Mouse (Mus musculus): ENCODE results near the gene Susd3. TPM values are rescaled to one million over a fixed set of nuclear protein-coding genes. Genes with fewer than 3 reads are reported as not detected.

Susd3 gene
- total RNA-seq (2018; cell fraction: chromatin; rRNA removed): 10 to 100 TPM in 13 of 26 experiments, 1 to 10 TPM in 13; 1.5 to 48.4 (median 10.7) TPM
- total RNA-seq (2018; cell fraction: cytosol; rRNA removed): 10 to 100 TPM; 10.5 to 38.8 (median 20.5) TPM
- 10 to 100 TPM in 15 of 26 experiments, 1 to 10 TPM in 11; 3.7 to 42.9 (median 10.8) TPM for total RNA-seq (2018; cell fraction: nucleus; rRNA removed)
- 17.9 to 41.2 TPM (median 39.0 TPM) in 3 replicates for polyA plus RNA-seq (2018)

DNA sequence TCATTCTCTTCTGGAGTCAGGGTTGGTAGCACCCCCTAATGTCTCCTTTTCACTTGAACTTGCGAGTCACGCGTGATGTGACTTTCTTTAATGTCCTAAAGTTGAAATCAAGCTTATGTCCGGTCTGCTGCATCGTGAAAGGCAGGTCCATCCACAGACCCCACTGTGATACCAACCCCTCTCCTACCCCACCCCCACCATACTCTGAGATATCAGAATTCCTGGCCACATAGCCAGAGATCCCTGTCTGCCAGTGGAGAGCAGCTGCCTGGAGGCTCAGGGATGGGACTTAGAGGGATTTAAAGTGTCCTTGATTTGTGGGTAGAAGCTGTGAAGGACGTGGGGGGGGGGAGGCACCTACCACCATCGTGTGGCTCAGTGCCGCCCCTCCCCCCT, at the start of gene Susd3:
Gene Susd3, minus strand, starts transcription at position 240 of the 396 bp plus-strand sequence.
- peaks cover 44% of the 10 kb centered on the region for H3K79me2 ChIP-seq (ENCODE audit: inconsistent target)
- peak within 1 kb of the TSS; percentile 46 for H3K4me3 ChIP-seq (ENCODE audit: inconsistent target)
- 65% methylated on average over 5 of the region's 8 CpGs for WGBS (ENCODE audit: missing documents)
- no peaks in the 10 kb centered on the region for H3K36me3 ChIP-seq (ENCODE audit: inconsistent target)
- no peak within 1 kb of the TSS for H3K27ac ChIP-seq

GRCm38 (mm10) chr13:49296270-49296669, 47.8 kb upstream of the Susd3 start:
- no peak overlapping the region for H3K27ac ChIP-seq
- H3K79me2 ChIP-seq (ENCODE audit: inconsistent target): peaks cover 93% of the 10 kb centered on the region
- peaks cover 40% of the 10 kb centered on the region; the same call in 1 of the 2 replicates for H3K36me3 ChIP-seq (ENCODE audit: inconsistent target)
- 92% methylated on average over 7 of the region's 7 CpGs for WGBS (ENCODE audit: missing documents)
- no peak overlapping the region for H3K4me3 ChIP-seq (ENCODE audit: inconsistent target)

GRCm38 (mm10) chr13:49294108-49294507, 45.6 kb upstream of the Susd3 start:
- Histone ChIP-seq H3K36me3 (ENCODE audit: inconsistent target) (peaks cover 57% of the 10 kb centered on the region), H3K4me3 (ENCODE audit: inconsistent target) (no peak overlapping the region), H3K79me2 (ENCODE audit: inconsistent target) (peaks cover 92% of the 10 kb centered on the region), H3K27ac (no peak overlapping the region)
- WGBS (ENCODE audit: missing documents): 67% methylated on average over 9 of the region's 9 CpGs

GRCm38 (mm10) chr13:49291949-49292348, 43.4 kb upstream of the Susd3 start:
- Histone ChIP-seq H3K79me2 (ENCODE audit: inconsistent target) (peaks cover 73% of the 10 kb centered on the region), H3K4me3 (ENCODE audit: inconsistent target) (no peak overlapping the region), H3K27ac (no peak overlapping the region), H3K36me3 (ENCODE audit: inconsistent target) (peaks cover 79% of the 10 kb centered on the region)
- WGBS (ENCODE audit: missing documents): 23% methylated on average over 6 of the region's 6 CpGs

DNA sequence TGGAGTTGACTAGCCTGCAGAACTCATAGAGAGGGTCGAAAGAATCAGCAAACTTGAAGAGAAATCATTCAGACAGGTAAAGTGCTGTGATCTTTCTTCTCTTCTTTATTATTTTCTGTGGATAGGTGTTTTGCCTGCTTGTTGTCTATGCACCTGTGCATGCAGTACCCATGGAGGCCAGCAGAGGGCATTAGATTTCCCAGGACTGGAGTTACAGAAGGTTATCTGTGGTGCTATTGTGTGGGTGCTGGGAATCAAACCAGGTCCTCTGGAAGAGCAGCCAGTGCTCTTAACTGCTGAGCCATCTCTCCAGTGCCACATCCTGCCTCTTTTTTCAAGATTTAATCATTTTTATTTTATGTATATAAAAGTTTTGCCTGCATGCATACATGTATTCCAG, 42.9 kb upstream of the Susd3 start:
- WGBS (ENCODE audit: missing documents): 100% methylated on average over 1 of the region's 1 CpGs
- H3K79me2 ChIP-seq (ENCODE audit: inconsistent target): peaks cover 68% of the 10 kb centered on the region
- no peak overlapping the region for H3K4me3 ChIP-seq (ENCODE audit: inconsistent target)
- no peak overlapping the region for H3K27ac ChIP-seq
- H3K36me3 ChIP-seq (ENCODE audit: inconsistent target): peaks cover 80% of the 10 kb centered on the region

DNA sequence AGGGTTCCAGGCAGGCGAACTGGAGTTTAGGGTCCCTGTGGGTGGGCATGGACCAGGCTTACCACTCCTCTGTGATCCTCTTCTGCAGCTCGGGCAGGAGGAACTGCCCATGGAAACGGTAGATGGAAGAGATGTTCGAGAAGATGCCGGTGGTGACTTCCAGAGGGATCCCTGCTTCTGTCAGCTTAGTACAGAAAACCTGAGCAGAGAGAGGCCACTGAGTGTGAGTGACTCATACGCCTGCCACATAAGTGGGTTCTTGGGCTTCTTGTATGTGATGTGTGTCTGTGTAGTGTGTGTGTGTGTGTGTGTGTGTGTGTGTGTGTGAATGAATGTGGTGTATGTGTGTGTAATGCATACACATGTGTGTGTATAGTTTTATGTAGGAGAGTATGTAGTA, 38.7 kb upstream of the Susd3 start:
- 98% methylated on average over 6 of the region's 6 CpGs for WGBS (ENCODE audit: missing documents)
- peaks cover 90% of the 10 kb centered on the region for H3K36me3 ChIP-seq (ENCODE audit: inconsistent target)
- H3K79me2 ChIP-seq (ENCODE audit: inconsistent target): peaks cover 26% of the 10 kb centered on the region
- no peak overlapping the region for H3K4me3 ChIP-seq (ENCODE audit: inconsistent target)
- no peak overlapping the region for H3K27ac ChIP-seq

DNA sequence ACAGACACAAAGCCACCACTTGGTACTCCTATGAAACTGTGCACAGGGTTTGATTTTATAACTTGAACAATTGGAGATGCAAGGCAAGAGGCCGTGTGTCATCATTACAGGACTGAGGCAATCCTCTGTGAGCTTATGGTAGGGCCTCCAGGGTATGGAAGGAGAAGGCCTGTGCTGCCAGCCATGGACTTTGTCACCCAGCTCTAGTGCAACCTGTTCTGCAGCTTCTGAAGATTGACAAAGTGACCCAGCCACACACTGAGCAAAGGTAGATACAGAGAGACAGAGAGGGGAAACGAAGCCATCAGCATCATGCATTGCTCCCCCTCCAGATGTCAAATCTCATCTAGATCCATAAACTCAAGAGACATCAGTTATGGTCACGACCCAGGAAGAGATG, 38.2 kb upstream of the Susd3 start:
- H3K27ac ChIP-seq: no peak overlapping the region
- peaks cover 25% of the 10 kb centered on the region for H3K79me2 ChIP-seq (ENCODE audit: inconsistent target)
- H3K36me3 ChIP-seq (ENCODE audit: inconsistent target): peaks cover 95% of the 10 kb centered on the region
- whole genome bisulfite sequencing (ENCODE audit: missing documents): 98% methylated on average over 3 of the region's 3 CpGs
- H3K4me3 ChIP-seq (ENCODE audit: inconsistent target): no peak overlapping the region

DNA sequence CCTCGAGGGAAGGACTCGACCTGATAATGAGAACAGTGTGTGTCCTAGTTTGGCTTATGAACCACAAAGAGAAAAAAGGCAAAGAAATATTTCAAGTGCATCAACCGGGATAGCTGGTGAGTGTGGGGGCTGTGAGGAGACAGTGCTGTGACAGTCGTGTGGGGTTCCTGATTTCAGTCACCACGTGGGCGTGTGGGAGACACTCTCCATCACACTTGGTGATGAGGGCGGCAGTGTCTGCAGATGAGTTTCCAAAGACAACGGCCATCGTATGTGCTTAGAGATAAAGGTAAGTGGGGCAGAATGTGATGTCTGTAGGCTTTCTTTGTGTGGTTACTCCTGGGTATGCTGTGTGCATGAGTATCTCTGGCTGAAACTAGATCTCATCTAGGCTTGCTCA, 35.2 kb upstream of the Susd3 start:
- Histone ChIP-seq H3K36me3 (ENCODE audit: inconsistent target) (peaks cover 100% of the 10 kb centered on the region), H3K27ac (no peak overlapping the region), H3K79me2 (ENCODE audit: inconsistent target) (no peaks in the 10 kb centered on the region), H3K4me3 (ENCODE audit: inconsistent target) (no peak overlapping the region)
- WGBS (ENCODE audit: missing documents): 90% methylated on average over 9 of the region's 9 CpGs

GRCm38 (mm10) chr13:49282168-49282567, 33.7 kb upstream of the Susd3 start:
- Histone ChIP-seq H3K36me3 (ENCODE audit: inconsistent target) (peaks cover 100% of the 10 kb centered on the region), H3K4me3 (ENCODE audit: inconsistent target) (no peak overlapping the region)
- WGBS (ENCODE audit: missing documents): 94% methylated on average over 2 of the region's 2 CpGs

DNA sequence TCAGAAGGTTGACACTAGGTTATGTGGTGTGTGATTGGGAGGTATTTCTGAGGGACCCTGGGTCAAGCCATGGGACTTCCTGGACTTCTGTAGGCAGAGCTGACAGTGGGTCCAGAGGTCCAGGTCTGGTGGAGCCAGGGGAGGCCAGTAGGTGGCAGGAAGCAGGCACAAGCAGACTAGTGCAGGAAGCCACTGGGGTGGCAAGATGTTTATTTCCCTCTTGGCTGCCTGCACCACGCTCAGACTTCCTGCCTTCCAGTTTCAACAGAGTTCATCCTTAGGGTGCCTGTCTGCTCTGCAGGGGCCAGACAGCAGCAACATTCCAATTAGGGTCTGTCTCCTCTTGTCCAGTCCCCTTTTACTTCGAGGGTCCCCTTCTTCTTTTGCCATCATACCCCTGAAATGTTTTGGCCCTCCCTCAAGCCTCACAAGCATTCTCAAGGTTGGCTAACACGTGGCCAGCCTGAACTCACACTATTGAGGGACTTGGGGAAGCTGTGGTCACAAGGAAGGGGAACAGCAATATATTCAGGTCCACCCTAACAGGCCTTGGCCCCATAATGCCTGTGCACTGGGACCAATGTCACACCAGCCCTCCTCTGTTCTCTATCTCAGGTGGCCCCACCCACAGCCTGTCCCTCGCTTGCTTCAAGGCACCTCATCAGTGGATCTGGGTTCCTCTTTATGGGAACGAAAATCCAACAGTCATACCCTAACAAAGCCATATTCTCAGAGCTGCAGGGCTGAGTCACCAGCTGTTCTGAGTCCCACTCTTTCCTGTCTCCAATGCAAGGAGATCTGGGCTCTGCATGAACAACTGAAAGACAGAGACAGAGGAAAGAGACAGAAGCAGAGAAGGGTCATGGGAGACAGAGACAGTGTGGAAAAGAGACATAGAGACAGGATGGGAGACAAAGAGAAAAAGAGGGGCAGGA, 23.6 kb upstream of the Susd3 start:
- WGBS (ENCODE audit: missing documents): 2% methylated on average over 5 of the region's 5 CpGs
- Histone ChIP-seq H3K36me3 (ENCODE audit: inconsistent target) (peaks cover 47% of the 10 kb centered on the region), H3K27ac (peak overlapping the region; percentile 85), H3K79me2 (ENCODE audit: inconsistent target) (no peaks in the 10 kb centered on the region), H3K4me3 (ENCODE audit: inconsistent target) (no peak overlapping the region)

More at GRCm38 (mm10) chr13:49282168-49282567, 33.7 kb upstream of the Susd3 start:
- H3K79me2 ChIP-seq (ENCODE audit: inconsistent target): no peaks in the 10 kb centered on the region
- no peak overlapping the region for H3K27ac ChIP-seq

GRCm38 (mm10) chr13:49270500-49270899, 22.0 kb upstream of the Susd3 start:
- Histone ChIP-seq H3K27ac (peak overlapping the region; percentile 85; the same call in 1 of the 2 replicates), H3K4me3 (ENCODE audit: inconsistent target) (no peak overlapping the region), H3K36me3 (ENCODE audit: inconsistent target) (peaks cover 47% of the 10 kb centered on the region), H3K79me2 (ENCODE audit: inconsistent target) (no peaks in the 10 kb centered on the region)
- WGBS (ENCODE audit: missing documents): 71% methylated on average over 6 of the region's 8 CpGs

DNA sequence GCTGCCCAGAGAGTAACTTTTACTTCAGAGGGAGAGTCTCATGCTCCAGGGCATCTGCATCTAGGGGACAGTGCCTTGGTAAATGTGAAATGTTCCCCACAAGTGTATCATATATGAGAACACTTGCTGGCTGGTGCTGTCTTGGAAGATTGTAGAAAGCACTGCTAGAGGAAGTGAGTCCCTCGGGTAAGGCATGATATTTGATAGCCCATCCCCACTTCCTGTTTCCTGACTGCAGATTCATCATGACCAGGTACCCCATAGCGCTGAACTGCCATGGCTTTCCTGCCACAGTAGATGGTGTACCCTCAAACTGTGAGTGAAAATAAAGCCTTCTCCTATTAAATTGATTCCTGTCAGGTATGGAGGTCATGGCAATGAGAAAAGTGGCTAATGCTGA, 19.1 kb upstream of the Susd3 start:
- no peaks in the 10 kb centered on the region for H3K79me2 ChIP-seq (ENCODE audit: inconsistent target)
- 8% methylated on average over 2 of the region's 2 CpGs for WGBS (ENCODE audit: missing documents)
- H3K36me3 ChIP-seq (ENCODE audit: inconsistent target): peaks cover 61% of the 10 kb centered on the region
- H3K4me3 ChIP-seq (ENCODE audit: inconsistent target): no peak overlapping the region
- H3K27ac ChIP-seq: no peak overlapping the region

DNA sequence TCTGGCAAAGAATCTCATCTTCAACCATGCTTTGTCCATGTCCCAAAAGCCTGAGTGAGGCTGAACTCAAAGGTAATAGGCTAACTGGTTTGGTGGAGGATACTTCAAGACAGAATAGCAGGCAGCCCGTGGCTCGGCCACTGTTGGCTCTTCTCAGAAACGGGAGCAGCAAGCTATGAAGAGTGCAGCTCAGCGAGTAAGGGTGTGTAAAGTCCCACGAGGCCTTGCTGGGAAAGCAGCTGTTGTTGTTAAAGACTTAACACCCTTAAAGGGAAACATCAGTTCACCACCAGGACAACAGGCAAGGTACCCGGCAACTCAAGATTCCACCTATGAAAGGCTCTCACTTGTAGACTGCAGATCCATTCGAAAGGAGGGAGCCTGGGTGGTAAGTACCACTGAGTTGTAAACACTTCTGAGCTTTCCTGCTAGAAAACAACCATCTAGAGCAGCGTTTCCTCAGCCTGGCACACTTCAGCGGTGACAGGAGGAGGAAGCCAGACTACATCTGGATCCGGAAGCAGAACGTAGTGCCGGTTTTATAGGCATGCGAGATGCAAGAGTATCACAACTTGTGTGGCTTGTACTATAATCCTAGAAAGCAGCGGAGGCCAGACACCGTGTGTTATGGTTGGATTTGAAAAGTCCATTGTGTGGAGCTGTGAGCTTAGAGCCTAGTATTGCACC, 11.7 kb upstream of the Susd3 start:
- H3K36me3 ChIP-seq (ENCODE audit: inconsistent target): peaks cover 32% of the 10 kb centered on the region
- WGBS (ENCODE audit: missing documents): 30% methylated on average over 15 of the region's 15 CpGs
- no peak overlapping the region for H3K4me3 ChIP-seq (ENCODE audit: inconsistent target)

DNA sequence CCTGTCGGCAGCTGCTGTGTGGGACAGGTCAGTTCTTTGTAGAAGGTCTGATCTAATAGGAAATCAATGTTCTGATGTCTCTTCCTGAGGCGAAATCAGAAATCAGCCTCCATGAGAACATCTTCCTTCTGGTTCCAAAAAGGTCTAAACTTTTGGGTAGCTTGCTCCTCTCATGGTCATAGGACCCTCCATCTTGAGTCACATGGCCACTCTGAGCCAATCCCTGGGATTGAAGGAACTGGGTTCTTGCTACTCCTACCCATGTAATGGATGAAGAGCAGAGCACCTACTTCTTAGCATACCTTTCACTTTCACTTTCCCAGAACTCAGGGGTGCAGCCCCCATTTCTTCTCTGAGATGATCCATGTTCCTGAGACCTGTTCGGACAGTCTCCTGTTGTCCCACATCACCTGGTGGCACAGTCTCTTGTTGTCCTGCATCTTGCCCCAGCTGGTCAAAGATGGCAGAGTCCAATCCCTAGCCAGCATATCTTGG, 9.4 kb upstream of the Susd3 start:
- Histone ChIP-seq H3K27ac (no peak overlapping the region), H3K79me2 (ENCODE audit: inconsistent target) (no peaks in the 10 kb centered on the region), H3K4me3 (ENCODE audit: inconsistent target) (no peak overlapping the region), H3K36me3 (ENCODE audit: inconsistent target) (peaks cover 10% of the 10 kb centered on the region)
- WGBS (ENCODE audit: missing documents): 88% methylated on average over 3 of the region's 3 CpGs

More for the DNA sequence above, 11.7 kb upstream of the Susd3 start:
- H3K27ac ChIP-seq: no peak overlapping the region
- H3K79me2 ChIP-seq (ENCODE audit: inconsistent target): no peaks in the 10 kb centered on the region

All from macrophage (primary cell).